Mouse (Mus musculus) left cerebral cortex, adult 11 months (tissue): Measurements from ENCODE around the gene Smim1.

Experiments
- DNase-seq: peaks from one replicate; pipeline ENCODE4 v3.0.0; 2022; ENCODE audit warnings: low spot score

The Smim1 gene

GRCm38 (mm10) chr4:154025641-154026440 lies at the start of gene Smim1:
Smim1 (minus strand) TSS chr4:154026230.
- DNase-seq: no peak

GRCm38 (mm10) chr4:154071941-154072340 lies 45.9 kb upstream of the Smim1 start:
- no peak for DNase-seq

GRCm38 (mm10) chr4:154071521-154071920 lies 45.5 kb upstream of the Smim1 start:
- no peak for DNase-seq

GRCm38 (mm10) chr4:154070896-154071295 lies 44.9 kb upstream of the Smim1 start:
- no peak for DNase-seq

GRCm38 (mm10) chr4:154064827-154065773 lies 39.1 kb upstream of the Smim1 start:
- DNase-seq: peak; percentile 14

- DNase-seq: no peak
Measured at GRCm38 (mm10) chr4:154057696-154058095, 31.7 kb upstream of the Smim1 start.

- no peak for DNase-seq
Measured at GRCm38 (mm10) chr4:154056661-154057060, 30.6 kb upstream of the Smim1 start.

GRCm38 (mm10) chr4:154056046-154056445 lies 30.0 kb upstream of the Smim1 start:
- DNase-seq: no peak

- DNase-seq: no peak
Measured at GRCm38 (mm10) chr4:154055482-154055881, 29.5 kb upstream of the Smim1 start.

- no peak for DNase-seq
Measured at GRCm38 (mm10) chr4:154053065-154053464, 27.0 kb upstream of the Smim1 start.

GRCm38 (mm10) chr4:154051401-154051800 lies 25.4 kb upstream of the Smim1 start:
- DNase-seq: no peak

- DNase-seq: no peak
Measured at GRCm38 (mm10) chr4:154045837-154046236, 19.8 kb upstream of the Smim1 start.

GRCm38 (mm10) chr4:154042577-154042976 lies 16.5 kb upstream of the Smim1 start, which contains the start of gene Ccdc27:
Ccdc27 (minus strand) TSS chr4:154042677.
- DNase-seq: no peak

GRCm38 (mm10) chr4:154037123-154037522 lies 11.1 kb upstream of the Smim1 start:
- no peak for DNase-seq

GRCm38 (mm10) chr4:154028646-154029045 lies 2.6 kb upstream of the Smim1 start:
- DNase-seq: no peak

GRCm38 (mm10) chr4:154028066-154028465 lies 2.0 kb upstream of the Smim1 start:
- no peak for DNase-seq

GRCm38 (mm10) chr4:154026441-154026761 lies 371 bp upstream of the Smim1 start:
- no peak for DNase-seq

GRCm38 (mm10) chr4:154024729-154025521 lies 1.1 kb downstream of the Smim1 start:
- DNase-seq: no peak

GRCm38 (mm10) chr4:154023754-154024601 lies 2.1 kb downstream of the Smim1 start:
- DNase-seq: no peak

- no peak for DNase-seq
Measured at GRCm38 (mm10) chr4:154022844-154023243, 3.2 kb downstream of the Smim1 start.

GRCm38 (mm10) chr4:154022407-154022806 lies 3.6 kb downstream of the Smim1 start:
- no peak for DNase-seq
